Mouse (Mus musculus) lung, adult 2 months (tissue): ENCODE data around the gene Cacybp.

Source experiments
- CTCF ChIP-seq: fragments of 200-500 bp; IDR thresholded peaks from 2 replicates; pipeline ENCODE4 v1.5.1; 2011; ENCODE audit warnings: mild to moderate bottlenecking, low read length, control low read depth; ENCODE audit not compliant: insufficient read depth
- POLR2A ChIP-seq: fragments of 200-500 bp; IDR thresholded peaks from 2 replicates; pipeline ENCODE4 v1.6.1; 2011; ENCODE audit warnings: low read depth, mild to moderate bottlenecking, control low read depth, low read length, borderline replicate concordance; ENCODE audit errors: extremely low read depth

GRCm38 (mm10) chr1:160259884-160260283 lies 47.2 kb upstream of the Cacybp start:
- TF ChIP-seq CTCF (no peak), POLR2A (no peak)
